Mouse (Mus musculus): Measurements from ENCODE around the gene Ntn1. TPM values are rescaled to one million over a fixed set of nuclear protein-coding genes. Genes with fewer than 3 reads are reported as not detected.
A peak's percentile ranks its signal among the peaks of the same experiment; 100 is the strongest.

Gene Ntn1
- polyA plus RNA-seq, 1 experiment from 2014 or later, result 7.4 TPM

GRCm38 (mm10) chr11:68340366-68340765 lies 60.3 kb downstream of the Ntn1 start:
- H3K36me3 ChIP-seq (replicated peaks), result no peaks in the 10 kb centered on the region
- H3K4me3 ChIP-seq, result no peak overlapping the region
- no peak overlapping the region for H3K27ac ChIP-seq (replicated peaks)
- peaks cover 24% of the 10 kb centered on the region for H3K4me1 ChIP-seq
- no peak for DNase-seq (ENCODE audit: low spot score)
- WGBS, result 88% methylated on average over 3 of the region's 3 CpGs
- no peaks in the 10 kb centered on the region for H3K9me3 ChIP-seq
- H3K27me3 ChIP-seq (replicated peaks; ENCODE audit: low read depth, poor library complexity, severe bottlenecking), result 0 out of 2 replicates have a peak, but pooled peaks cover 4% of the 10 kb centered on the region

- H3K36me3 ChIP-seq (replicated peaks), result no peaks in the 10 kb centered on the region
- no peak for DNase-seq (ENCODE audit: low spot score)
- WGBS, result 94% methylated on average over 13 of the region's 13 CpGs
- H3K27ac ChIP-seq (replicated peaks), result no peak overlapping the region
- H3K27me3 ChIP-seq (replicated peaks; ENCODE audit: low read depth, poor library complexity, severe bottlenecking), result 0 out of 2 replicates have a peak, but pooled peaks cover 4% of the 10 kb centered on the region
- no peaks in the 10 kb centered on the region for H3K9me3 ChIP-seq
- H3K4me1 ChIP-seq, result peaks cover 27% of the 10 kb centered on the region
- H3K4me3 ChIP-seq, result no peak overlapping the region
Observed at GRCm38 (mm10) chr11:68339856-68340255, 60.8 kb downstream of the Ntn1 start.

DNA sequence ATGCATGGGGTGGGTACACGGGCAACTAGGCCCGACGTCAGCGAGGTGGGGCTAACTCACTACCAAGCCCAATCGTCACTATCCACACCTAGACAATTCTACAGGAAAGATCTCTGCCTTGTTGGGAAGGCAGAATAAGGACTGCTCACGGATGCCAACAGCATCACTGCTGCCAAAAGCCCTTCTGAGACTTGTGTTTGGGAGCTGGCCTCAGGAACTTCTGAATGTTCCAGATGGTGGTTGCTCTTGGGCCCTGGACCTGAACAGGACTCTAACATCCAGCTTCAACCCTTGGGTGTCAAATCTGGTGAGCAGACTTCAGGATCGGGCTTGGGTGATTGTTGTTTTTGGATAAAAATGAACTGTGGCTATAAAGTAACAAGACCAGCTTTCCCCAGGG lies 61.3 kb downstream of the Ntn1 start:
- WGBS, result 93% methylated on average over 7 of the region's 7 CpGs
- no peak for DNase-seq (ENCODE audit: low spot score)
- Histone ChIP-seq H3K9me3 (no peaks in the 10 kb centered on the region), H3K36me3 (replicated peaks) (no peaks in the 10 kb centered on the region), H3K27me3 (replicated peaks; ENCODE audit: low read depth, poor library complexity, severe bottlenecking) (0 out of 2 replicates have a peak, but pooled peaks cover 4% of the 10 kb centered on the region), H3K27ac (replicated peaks) (no peak overlapping the region), H3K4me3 (no peak overlapping the region), H3K4me1 (peaks cover 29% of the 10 kb centered on the region)

- no peaks in the 10 kb centered on the region for H3K36me3 ChIP-seq (replicated peaks)
- H3K4me1 ChIP-seq, result peaks cover 12% of the 10 kb centered on the region; the same call in 1 of the 2 replicates
- WGBS, result 85% methylated on average over 13 of the region's 13 CpGs
- no peaks in the 10 kb centered on the region for H3K9me3 ChIP-seq
- H3K27me3 ChIP-seq (replicated peaks; ENCODE audit: low read depth, poor library complexity, severe bottlenecking), result 0 out of 2 replicates have a peak, but pooled peaks cover 4% of the 10 kb centered on the region
- DNase-seq (ENCODE audit: low spot score), result no peak
- H3K27ac ChIP-seq (replicated peaks), result no peak overlapping the region
- no peak overlapping the region for H3K4me3 ChIP-seq
Observed at GRCm38 (mm10) chr11:68331676-68332265, 68.9 kb downstream of the Ntn1 start.

DNA sequence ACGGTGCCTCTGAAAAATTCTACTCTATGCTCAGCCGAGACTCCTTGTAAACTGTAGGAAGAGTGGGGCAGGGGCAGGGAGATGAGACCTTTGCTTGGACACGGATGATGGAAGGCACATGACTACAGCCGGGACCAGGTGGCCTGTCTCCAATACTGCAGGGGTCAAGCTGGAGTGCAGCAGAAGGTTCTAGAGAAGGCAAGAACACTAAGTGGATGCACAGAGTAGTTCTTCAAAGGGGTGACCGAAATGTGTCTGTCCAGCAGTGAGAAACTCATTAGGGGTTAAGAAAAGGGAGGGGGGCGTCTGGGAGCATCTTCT lies 69.5 kb downstream of the Ntn1 start:
- 0 out of 2 replicates have a peak, but pooled peaks cover 5% of the 10 kb centered on the region for H3K27me3 ChIP-seq (replicated peaks; ENCODE audit: low read depth, poor library complexity, severe bottlenecking)
- H3K4me3 ChIP-seq, result no peak overlapping the region
- DNase-seq (ENCODE audit: low spot score), result no peak
- no peak overlapping the region for H3K27ac ChIP-seq (replicated peaks)
- WGBS, result 78% methylated on average over 6 of the region's 6 CpGs
- H3K36me3 ChIP-seq (replicated peaks), result no peaks in the 10 kb centered on the region; the same call in 1 of the 2 replicates
- H3K9me3 ChIP-seq, result no peaks in the 10 kb centered on the region
- peaks cover 14% of the 10 kb centered on the region; the same call in 1 of the 2 replicates for H3K4me1 ChIP-seq

DNA sequence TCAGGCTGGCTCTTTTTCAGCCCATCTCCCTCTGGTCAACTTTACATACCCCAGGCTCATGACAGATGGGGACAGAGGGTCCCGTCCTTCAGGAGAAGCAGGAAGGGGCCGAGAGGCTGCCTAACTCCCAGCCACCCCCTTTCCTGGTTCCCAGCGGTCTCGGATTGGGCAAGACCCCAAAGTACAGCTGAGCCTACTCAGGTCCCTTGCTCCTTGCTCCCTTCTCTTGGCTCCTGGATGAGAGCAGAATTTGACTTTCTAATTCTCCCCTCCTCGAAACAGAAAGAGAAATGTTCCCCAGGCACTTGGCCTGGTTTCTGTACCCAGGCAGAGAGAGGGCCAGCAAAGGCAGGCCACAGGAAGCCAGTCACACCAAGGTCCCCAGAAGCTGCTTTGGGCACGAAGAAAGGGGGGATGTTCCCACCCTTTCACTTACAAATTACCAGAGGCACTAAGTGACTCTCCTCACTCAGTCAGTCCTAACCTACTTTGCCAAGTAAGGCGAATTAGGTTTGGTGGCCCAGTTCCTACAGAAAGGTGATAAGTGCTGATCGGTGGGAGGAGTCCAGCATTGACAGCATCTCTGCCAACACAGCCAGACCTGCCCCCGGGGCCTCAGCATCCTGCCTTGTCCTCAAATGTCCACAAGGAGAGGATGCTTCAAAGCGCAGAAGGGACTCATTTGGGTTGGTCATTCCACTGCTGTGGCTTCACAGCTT lies 70.1 kb downstream of the Ntn1 start:
- DNase-seq (ENCODE audit: low spot score), result no peak
- Histone ChIP-seq H3K27me3 (replicated peaks; ENCODE audit: low read depth, poor library complexity, severe bottlenecking) (0 out of 2 replicates have a peak, but pooled peaks cover 8% of the 10 kb centered on the region), H3K27ac (replicated peaks) (no peak overlapping the region), H3K36me3 (replicated peaks) (no peaks in the 10 kb centered on the region; the same call in 1 of the 2 replicates), H3K4me1 (peaks cover 16% of the 10 kb centered on the region; the same call in 1 of the 2 replicates), H3K4me3 (no peak overlapping the region), H3K9me3 (no peaks in the 10 kb centered on the region)
- 56% methylated on average over 10 of the region's 10 CpGs for WGBS

- 80% methylated on average over 2 of the region's 2 CpGs for WGBS
- H3K9me3 ChIP-seq, result no peaks in the 10 kb centered on the region
- H3K4me1 ChIP-seq, result peaks cover 16% of the 10 kb centered on the region
- 0 out of 2 replicates have a peak, but pooled peaks cover 4% of the 10 kb centered on the region for H3K27me3 ChIP-seq (replicated peaks; ENCODE audit: low read depth, poor library complexity, severe bottlenecking)
- no peaks in the 10 kb centered on the region; the same call in 1 of the 2 replicates for H3K36me3 ChIP-seq (replicated peaks)
- no peak overlapping the region for H3K27ac ChIP-seq (replicated peaks)
- no peak overlapping the region for H3K4me3 ChIP-seq
- DNase-seq (ENCODE audit: low spot score), result no peak
Observed at GRCm38 (mm10) chr11:68324863-68325262, 75.8 kb downstream of the Ntn1 start.

DNA sequence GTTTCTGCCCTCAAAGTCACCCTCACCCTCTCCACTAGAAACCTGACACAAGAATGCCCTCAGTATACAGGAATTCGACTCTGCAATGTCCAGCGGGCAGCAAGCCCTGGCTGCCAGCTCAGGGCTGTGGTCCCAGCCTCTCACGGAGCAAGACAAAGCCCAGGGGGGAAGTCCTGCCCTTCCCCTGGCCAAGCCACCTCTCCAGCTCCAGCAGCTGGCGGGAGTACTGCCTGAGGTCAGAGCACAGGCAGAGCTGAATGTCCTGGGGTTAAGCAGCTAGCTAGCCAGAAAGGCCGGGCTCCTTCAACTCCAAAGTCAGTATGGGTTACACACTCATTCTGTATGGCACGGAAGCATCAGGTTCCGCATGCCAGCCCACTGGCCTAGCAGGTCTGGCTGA lies 79.2 kb downstream of the Ntn1 start:
- H3K36me3 ChIP-seq (replicated peaks), result peaks cover 7% of the 10 kb centered on the region

DNA sequence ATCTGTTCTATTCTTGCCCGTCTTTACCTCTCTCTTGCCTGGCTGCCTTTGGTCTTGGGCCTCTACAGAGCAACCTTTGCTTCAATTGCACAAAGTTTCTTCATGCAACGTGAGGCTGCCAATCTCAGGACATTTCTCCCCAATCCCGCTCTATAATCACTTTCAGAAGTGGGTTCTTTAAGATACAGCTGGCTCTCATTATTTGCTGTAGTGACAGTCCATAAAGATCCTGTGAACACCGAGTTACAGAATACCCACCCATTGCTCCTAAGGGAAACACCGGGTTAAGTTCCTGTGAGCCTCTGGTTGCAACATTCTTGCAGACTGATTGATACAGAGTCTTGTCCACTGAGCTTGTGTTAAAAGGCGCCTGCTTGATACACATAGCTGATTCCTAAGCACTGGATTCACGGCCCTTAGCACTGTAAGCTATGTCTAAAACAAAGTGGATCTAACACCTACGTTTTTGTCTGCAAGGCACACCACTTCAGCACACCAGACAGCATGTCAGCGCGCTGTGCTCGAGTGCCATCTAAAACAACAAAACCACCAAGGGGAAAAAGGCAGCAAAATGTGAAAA lies 85.0 kb downstream of the Ntn1 start:
- H3K4me1 ChIP-seq, result peaks cover 34% of the 10 kb centered on the region
- 64% methylated on average over 11 of the region's 11 CpGs for WGBS
- no peaks in the 10 kb centered on the region for H3K27me3 ChIP-seq (replicated peaks; ENCODE audit: low read depth, poor library complexity, severe bottlenecking)
- no peak for DNase-seq (ENCODE audit: low spot score)
- peaks cover 7% of the 10 kb centered on the region for H3K36me3 ChIP-seq (replicated peaks)
- H3K9me3 ChIP-seq, result peaks cover 4% of the 10 kb centered on the region
- no peak overlapping the region for H3K4me3 ChIP-seq
- H3K27ac ChIP-seq (replicated peaks), result no peak overlapping the region; the same call in 1 of the 2 replicates

More for the DNA sequence above, 79.2 kb downstream of the Ntn1 start:
- WGBS, result 61% methylated on average over 7 of the region's 7 CpGs
- Histone ChIP-seq H3K4me3 (no peak overlapping the region), H3K4me1 (peaks cover 16% of the 10 kb centered on the region), H3K9me3 (peaks cover 4% of the 10 kb centered on the region), H3K27me3 (replicated peaks; ENCODE audit: low read depth, poor library complexity, severe bottlenecking) (0 out of 2 replicates have a peak, but pooled peaks cover 4% of the 10 kb centered on the region), H3K27ac (replicated peaks) (0 out of 2 replicates have a peak overlapping the region, but pooled peaks have one; percentile 21)
- no peak for DNase-seq (ENCODE audit: low spot score)

GRCm38 (mm10) chr11:68313861-68314260 lies 86.8 kb downstream of the Ntn1 start:
- Histone ChIP-seq H3K27me3 (replicated peaks; ENCODE audit: low read depth, poor library complexity, severe bottlenecking) (no peaks in the 10 kb centered on the region), H3K36me3 (replicated peaks) (peaks cover 7% of the 10 kb centered on the region), H3K9me3 (peaks cover 4% of the 10 kb centered on the region), H3K27ac (replicated peaks) (peak overlapping the region; percentile 51), H3K4me3 (no peak overlapping the region), H3K4me1 (peaks cover 43% of the 10 kb centered on the region)
- DNase-seq (ENCODE audit: low spot score), result no peak
- WGBS, result 52% methylated on average over 4 of the region's 4 CpGs

GRCm38 (mm10) chr11:68313065-68313464 lies 87.6 kb downstream of the Ntn1 start:
- Histone ChIP-seq H3K27me3 (replicated peaks; ENCODE audit: low read depth, poor library complexity, severe bottlenecking) (no peaks in the 10 kb centered on the region), H3K9me3 (peaks cover 4% of the 10 kb centered on the region), H3K4me1 (peaks cover 47% of the 10 kb centered on the region), H3K4me3 (no peak overlapping the region), H3K36me3 (replicated peaks) (peaks cover 5% of the 10 kb centered on the region), H3K27ac (replicated peaks) (peak overlapping the region; percentile 51; the same call in 1 of the 2 replicates)
- WGBS, result 36% methylated on average over 7 of the region's 7 CpGs
- peak; percentile 37 for DNase-seq (ENCODE audit: low spot score)

DNA sequence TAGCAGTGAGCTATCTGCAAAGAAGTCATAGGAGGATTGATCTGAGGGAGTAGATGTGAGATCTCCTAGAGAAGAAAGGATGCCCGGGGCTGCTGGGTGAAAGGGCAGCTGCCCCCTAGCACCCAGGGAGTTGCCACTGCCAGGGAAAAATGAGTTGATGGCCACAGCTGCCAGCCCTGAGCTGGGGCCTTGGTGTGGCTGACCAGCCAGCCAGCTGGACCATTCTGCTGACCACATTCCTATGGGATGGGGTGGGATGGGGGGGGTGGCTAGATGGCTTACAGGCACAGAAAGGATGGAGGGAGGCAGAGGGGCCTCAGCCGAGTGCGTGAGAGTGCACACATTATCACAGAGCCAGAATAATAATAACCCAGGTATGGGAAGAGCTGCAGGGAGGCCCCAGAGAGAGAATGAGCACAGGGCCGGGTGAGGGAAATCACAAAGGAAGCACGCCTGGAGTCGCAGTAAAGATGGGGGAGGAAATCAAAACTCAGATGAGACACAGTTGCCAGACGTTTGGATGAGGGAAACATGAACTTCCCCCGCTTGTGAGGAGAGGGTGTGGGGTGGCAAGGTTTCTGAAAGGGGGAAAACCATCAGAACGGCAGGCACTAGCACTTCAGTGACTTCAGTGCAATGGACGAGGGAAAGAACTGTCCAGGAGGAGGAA lies 91.6 kb downstream of the Ntn1 start:
- DNase-seq (ENCODE audit: low spot score), result no peak
- Histone ChIP-seq H3K4me3 (no peak overlapping the region), H3K36me3 (replicated peaks) (no peaks in the 10 kb centered on the region), H3K9me3 (no peaks in the 10 kb centered on the region), H3K27ac (replicated peaks) (peak overlapping the region; percentile 40; the same call in 1 of the 2 replicates), H3K27me3 (replicated peaks; ENCODE audit: low read depth, poor library complexity, severe bottlenecking) (no peaks in the 10 kb centered on the region), H3K4me1 (peaks cover 43% of the 10 kb centered on the region)
- WGBS, result 60% methylated on average over 10 of the region's 10 CpGs

Data from embryonic facial prominence, embryonic 10.5 days (tissue).